Mouse (Mus musculus) testis, adult 10 weeks (tissue): ENCODE data around the gene Timd2. TPM values are rescaled to one million over a fixed set of nuclear protein-coding genes. Genes with fewer than 3 reads are reported as not detected.

ENCODE experiments used
- polyA plus RNA-seq: library from polyadenylated mRNA; stranded (reverse); fragments of 350-450 nt; fragmentation: Illumina TruSeq; extraction: RNeasy Lipid Tissue Mini Kit (QIAGEN cat#74804); gene quantifications from one replicate; pipeline ENCODE4 v1.2.3, GENCODE M21; 2014; ENCODE audit warnings: low read depth, low replicate concordance

Timd2 gene
- not detected for polyA plus RNA-seq

DNA sequence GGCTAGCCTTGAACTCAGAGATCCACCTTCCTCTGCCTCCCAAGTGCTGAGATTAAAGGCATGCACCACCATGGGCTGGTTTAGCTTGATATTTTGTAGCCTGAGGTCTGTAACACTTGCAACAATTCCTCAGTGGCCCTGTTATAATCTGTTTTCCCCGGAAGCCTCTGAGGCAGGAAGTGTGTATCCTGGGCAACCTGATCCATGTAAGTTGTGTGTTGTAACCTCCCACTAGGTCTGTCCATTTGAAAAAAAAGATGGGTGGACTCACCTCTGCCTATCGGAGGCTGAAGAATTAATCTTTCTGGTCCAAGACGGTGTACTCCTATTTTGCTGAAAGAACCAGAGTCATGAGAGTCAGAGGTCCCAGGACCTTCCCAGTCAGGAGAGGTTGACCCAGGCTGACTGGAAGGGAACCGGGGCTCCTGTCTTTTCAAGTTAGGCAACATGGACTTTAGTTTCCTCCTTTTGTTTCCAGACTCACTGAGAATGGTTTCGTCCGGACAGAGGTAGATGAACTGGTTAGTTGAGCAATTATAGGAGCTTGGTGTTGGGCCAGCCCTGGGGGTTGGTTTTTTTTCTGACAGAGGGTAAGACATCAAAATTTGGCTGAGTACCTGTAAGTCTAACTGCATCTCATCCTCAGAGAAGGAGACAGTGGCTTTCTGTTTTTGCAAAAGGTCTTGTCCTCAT, at the start of gene Timd2:
Timd2 (minus strand) TSS at position 398 of the 693 bp plus-strand sequence.

DNA sequence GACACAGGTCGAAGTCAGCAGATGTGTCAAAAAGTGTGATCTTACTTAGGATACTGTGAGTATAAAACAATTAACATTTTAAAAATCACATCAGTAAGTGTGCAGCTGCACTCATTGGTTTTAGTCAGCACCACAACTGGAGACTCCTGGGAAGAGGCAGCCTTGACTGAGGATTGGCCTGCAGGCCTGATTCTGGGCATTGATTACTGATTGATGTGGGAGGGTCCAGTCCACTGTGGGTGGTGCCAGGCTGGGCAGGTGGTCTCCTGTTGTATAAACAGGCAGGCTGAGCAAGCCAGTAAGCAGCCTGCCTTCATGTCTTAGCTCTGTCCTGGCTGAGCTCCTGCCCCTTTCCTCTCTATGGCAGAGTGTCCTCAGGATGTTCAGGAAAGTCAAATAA, 28.2 kb upstream of the Timd2 start, which contains the start of gene Havcr1:
Havcr1 (plus strand) TSS at position 5 of the 400 bp plus-strand sequence.

DNA sequence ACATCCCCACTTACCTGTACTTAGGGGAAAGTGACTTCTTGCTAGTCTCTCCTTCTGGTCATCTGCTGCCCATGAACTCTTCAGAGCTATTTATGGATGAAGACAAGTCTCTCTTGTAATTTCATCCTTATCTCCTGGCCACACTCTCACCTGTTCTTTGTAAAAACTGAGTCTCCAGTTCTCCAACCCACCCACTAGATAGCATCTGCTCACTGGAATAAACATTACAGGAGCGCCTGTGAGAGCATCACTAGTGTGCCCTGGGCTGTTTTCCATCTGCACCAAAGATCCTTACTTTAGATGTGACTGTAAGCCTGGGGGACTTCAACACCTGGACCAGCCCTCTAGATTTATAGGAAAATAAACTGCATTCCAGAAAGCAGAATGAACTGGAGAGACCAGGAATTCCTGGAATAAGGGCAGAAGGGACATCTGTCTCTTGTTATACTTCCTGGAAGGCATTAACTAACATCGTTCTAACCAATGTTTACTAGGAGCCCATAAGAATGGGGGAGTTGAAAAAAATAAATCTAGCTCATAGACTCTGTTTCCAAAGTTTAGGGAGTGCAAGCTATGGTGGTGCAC, 77.6 kb downstream of the Timd2 start, which contains the start of gene Dppa1:
Dppa1 (minus strand) TSS at position 51 of the 585 bp plus-strand sequence.

Other genes with a start within 250 kb of the Timd2 start
- gene Gm12169, start 182.8 kb downstream of the Timd2 start, polyA plus RNA-seq, result not detected
- not detected for gene BC053393, start 135.5 kb downstream of the Timd2 start, polyA plus RNA-seq
- gene Dppa1, start 77.8 kb downstream of the Timd2 start, polyA plus RNA-seq, result not detected
- 1.1 TPM for gene Havcr1, start 28.0 kb upstream of the Timd2 start, polyA plus RNA-seq
- gene Timd4, start 103.7 kb upstream of the Timd2 start, polyA plus RNA-seq, result 0.29 TPM